Mouse (Mus musculus) stomach, embryonic 16.5 days (tissue): ENCODE data around the gene Cox6a2. TPM values are rescaled to one million over a fixed set of nuclear protein-coding genes. Genes with fewer than 3 reads are reported as not detected.

Experiments used
- ATAC-seq: fragments of 200-750 bp; cut with Nextera tagmentation; 2 replicates; pipeline ENCODE4 v1.8.0; 2017; ENCODE audit warnings: moderate number of reproducible peaks, moderate TSS enrichment; ENCODE audit not compliant: insufficient read depth, low FRiP score
- H3K27ac ChIP-seq: fragments of 300-500 bp; sonication (generic); 2 replicates; pipeline ENCODE4 v1.5.1; 2014; ENCODE audit warnings: low read length
- H3K27me3 ChIP-seq: fragments of 300-500 bp; sonication (generic); 2 replicates; pipeline ENCODE4 v1.6.1; 2014; ENCODE audit warnings: low read length, control low read depth, mixed read lengths; ENCODE audit not compliant: control insufficient read depth, insufficient read depth
- H3K36me3 ChIP-seq: fragments of 300-500 bp; sonication (generic); 2 replicates; pipeline ENCODE4 v1.6.1; 2014; ENCODE audit warnings: low read length; ENCODE audit not compliant: control insufficient read depth, insufficient read depth
- H3K4me1 ChIP-seq: fragments of 300-500 bp; sonication (generic); 2 replicates; pipeline ENCODE4 v1.6.1; 2014; ENCODE audit warnings: low read length, control low read depth, mixed read lengths; ENCODE audit not compliant: control insufficient read depth, insufficient read depth
- H3K4me2 ChIP-seq: fragments of 300-500 bp; sonication (generic); 2 replicates; pipeline ENCODE4 v1.6.1; 2014; ENCODE audit warnings: low read depth, low read length, mixed read lengths
- H3K4me3 ChIP-seq: fragments of 300-500 bp; sonication (generic); replicated peaks from 2 replicates; pipeline ENCODE4 v1.5.1; 2014; ENCODE audit warnings: mild to moderate bottlenecking, low read length
- H3K9ac ChIP-seq: fragments of 300-500 bp; sonication (generic); 2 replicates; pipeline ENCODE4 v1.6.1; 2014; ENCODE audit warnings: low read length
- H3K9me3 ChIP-seq: fragments of 300-500 bp; sonication (generic); replicated peaks from 2 replicates; pipeline ENCODE4 v1.6.1; 2016; ENCODE audit warnings: low read length, control low read depth; ENCODE audit not compliant: control insufficient read depth
- WGBS: fragments of 180-500 bp; shearing (Covaris S2); extraction: QIAGEN DNeasy Blood & Tissue Kit; methylation state at CpG from one replicate; pipeline ENCODE4 v1.1.7; 2014; 5-methylcytosine and 5-hydroxymethylcytosine counted together
- polyA plus RNA-seq: library from polyadenylated mRNA; unstranded; fragments of >200 nt; fragmentation: Nextera tagmentation; extraction: Ambion mirVana; gene quantifications from 2 replicates; pipeline ENCODE4 v1.2.1, GENCODE M21; 2015

Cox6a2 gene
- polyA plus RNA-seq, 1 experiment from 2014 or later: 35.0 TPM

GRCm38 (mm10) chr7:128237593-128237926, 31.4 kb upstream of the Cox6a2 start:
- Histone ChIP-seq H3K9ac (peak overlapping the region; percentile 91), H3K36me3 (0 out of 2 replicates have a peak, but pooled peaks cover 11% of the 10 kb centered on the region), H3K4me1 (peaks cover 5% of the 10 kb centered on the region), H3K27ac (peak overlapping the region; percentile 99), H3K9me3 (no peaks in the 10 kb centered on the region), H3K27me3 (no peaks in the 10 kb centered on the region), H3K4me3 (peak overlapping the region; percentile 72), H3K4me2 (peak overlapping the region; percentile 57)
- no peak for ATAC-seq
- 0% methylated on average over 25 of the region's 25 CpGs for WGBS

DNA sequence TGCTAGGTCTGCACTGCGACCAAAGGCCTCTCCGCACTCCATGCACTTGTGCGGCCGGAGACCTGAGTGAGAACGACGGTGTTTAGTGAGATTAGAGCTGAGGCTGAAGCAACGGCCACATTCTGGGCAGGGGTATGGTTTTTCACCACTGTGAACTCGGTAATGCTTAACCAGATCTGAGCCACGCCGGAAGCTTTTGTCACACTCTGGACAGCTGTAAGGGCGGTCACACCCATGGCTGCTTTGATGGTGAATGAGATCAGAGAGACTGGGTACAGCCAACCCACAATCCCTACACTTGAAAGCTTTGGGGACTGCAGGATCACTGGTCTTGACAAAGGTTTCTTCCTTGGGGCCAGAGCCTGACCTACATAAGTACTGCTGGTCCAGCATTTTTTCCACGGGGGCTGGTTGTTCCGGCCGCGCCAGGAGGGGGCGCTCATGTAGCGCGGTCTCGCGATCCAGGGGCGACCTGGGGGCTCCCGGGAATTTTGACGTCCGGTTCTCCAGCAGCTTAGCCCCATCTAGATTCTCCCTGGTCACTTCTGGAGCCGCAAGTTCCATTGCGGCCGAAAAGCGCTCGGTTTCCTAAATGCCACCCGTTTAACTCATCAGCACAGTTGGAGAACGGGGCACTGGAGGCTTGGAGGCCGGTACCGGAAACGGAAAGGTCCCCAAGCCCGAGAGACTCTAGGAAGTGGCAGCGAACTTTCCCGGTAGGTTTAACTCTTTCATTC, 30.8 kb upstream of the Cox6a2 start, which contains the start of gene Armc5:
TSS of gene Armc5 (plus strand) at position 487 of the 737 bp plus-strand sequence.
- Histone ChIP-seq H3K9me3 (no peaks in the 10 kb centered on the region), H3K4me3 (peak within 1 kb of the TSS; percentile 72), H3K4me2 (peak within 1 kb of the TSS; percentile 57), H3K4me1 (peaks cover 5% of the 10 kb centered on the region), H3K27ac (peak within 1 kb of the TSS; percentile 99), H3K9ac (peak within 1 kb of the TSS; percentile 91), H3K36me3 (0 out of 2 replicates have a peak, but pooled peaks cover 11% of the 10 kb centered on the region), H3K27me3 (no peaks in the 10 kb centered on the region)
- peak; percentile 43; the same call in 1 of the 2 replicates for ATAC-seq
- WGBS: 21% methylated on average over 37 of the region's 37 CpGs

DNA sequence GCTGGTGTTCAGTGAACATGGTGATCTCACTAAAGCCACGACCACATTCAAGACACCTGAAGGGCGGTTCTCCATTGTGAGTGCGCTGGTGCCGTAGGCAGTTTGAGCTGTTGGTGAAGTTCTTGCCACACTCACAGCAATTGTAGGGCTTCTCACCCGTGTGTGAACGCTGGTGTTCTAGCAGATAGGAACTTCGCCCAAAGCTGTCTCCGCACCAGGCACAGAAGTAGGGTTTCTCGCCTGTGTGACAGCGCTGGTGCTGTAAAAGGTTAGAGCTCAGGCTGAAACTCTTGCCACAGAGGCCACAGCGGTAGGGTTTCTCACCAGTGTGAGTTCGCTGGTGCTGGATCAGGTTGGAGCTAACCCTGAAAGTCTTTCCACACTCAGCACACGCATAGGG, 30.2 kb upstream of the Cox6a2 start:
- Histone ChIP-seq H3K9me3 (no peaks in the 10 kb centered on the region), H3K4me2 (0 out of 2 replicates have a peak overlapping the region, but pooled peaks have one; percentile 57), H3K27me3 (no peaks in the 10 kb centered on the region), H3K4me1 (peaks cover 5% of the 10 kb centered on the region), H3K36me3 (0 out of 2 replicates have a peak, but pooled peaks cover 11% of the 10 kb centered on the region), H3K9ac (peak overlapping the region; percentile 91), H3K4me3 (no peak overlapping the region; the same call in 1 of the 2 replicates), H3K27ac (peak overlapping the region; percentile 99; the same call in 1 of the 2 replicates)
- ATAC-seq: no peak
- 93% methylated on average over 13 of the region's 13 CpGs for WGBS

GRCm38 (mm10) chr7:128235481-128235880, 29.3 kb upstream of the Cox6a2 start:
- WGBS: 66% methylated on average over 1 of the region's 1 CpGs
- no peak overlapping the region for H3K4me3 ChIP-seq
- H3K27me3 ChIP-seq: no peaks in the 10 kb centered on the region
- H3K27ac ChIP-seq: no peak overlapping the region
- H3K4me1 ChIP-seq: peaks cover 5% of the 10 kb centered on the region
- H3K36me3 ChIP-seq: 0 out of 2 replicates have a peak, but pooled peaks cover 7% of the 10 kb centered on the region
- ATAC-seq: no peak
- H3K4me2 ChIP-seq: no peak overlapping the region
- no peaks in the 10 kb centered on the region for H3K9me3 ChIP-seq
- no peak overlapping the region for H3K9ac ChIP-seq

- ATAC-seq: no peak
- Histone ChIP-seq H3K9me3 (no peaks in the 10 kb centered on the region), H3K4me1 (peaks cover 5% of the 10 kb centered on the region), H3K36me3 (0 out of 2 replicates have a peak, but pooled peaks cover under 1% of the 10 kb centered on the region), H3K4me3 (no peak overlapping the region), H3K9ac (no peak overlapping the region), H3K27ac (no peak overlapping the region), H3K4me2 (no peak overlapping the region), H3K27me3 (no peaks in the 10 kb centered on the region)
- 74% methylated on average over 2 of the region's 2 CpGs for WGBS
Measured at GRCm38 (mm10) chr7:128234796-128235195, 28.6 kb upstream of the Cox6a2 start.

- Histone ChIP-seq H3K27me3 (no peaks in the 10 kb centered on the region), H3K9ac (no peak overlapping the region), H3K36me3 (no peaks in the 10 kb centered on the region), H3K4me3 (no peak overlapping the region), H3K9me3 (no peaks in the 10 kb centered on the region), H3K4me2 (no peak overlapping the region), H3K27ac (no peak overlapping the region), H3K4me1 (peaks cover 3% of the 10 kb centered on the region)
- WGBS: 36% methylated on average over 8 of the region's 8 CpGs
- no peak for ATAC-seq
Measured at GRCm38 (mm10) chr7:128231741-128232140, 25.6 kb upstream of the Cox6a2 start.

GRCm38 (mm10) chr7:128220936-128221335, 14.7 kb upstream of the Cox6a2 start:
- no peaks in the 10 kb centered on the region for H3K9me3 ChIP-seq
- no peak overlapping the region for H3K4me3 ChIP-seq
- no peak overlapping the region for H3K9ac ChIP-seq
- no peak overlapping the region for H3K4me2 ChIP-seq
- no peaks in the 10 kb centered on the region for H3K4me1 ChIP-seq
- WGBS: 87% methylated on average over 3 of the region's 3 CpGs
- no peaks in the 10 kb centered on the region for H3K27me3 ChIP-seq
- H3K36me3 ChIP-seq: no peaks in the 10 kb centered on the region
- no peak for ATAC-seq
- no peak overlapping the region for H3K27ac ChIP-seq

GRCm38 (mm10) chr7:128219952-128220351, 13.8 kb upstream of the Cox6a2 start:
- Histone ChIP-seq H3K27ac (no peak overlapping the region), H3K9me3 (no peaks in the 10 kb centered on the region), H3K9ac (no peak overlapping the region), H3K4me1 (no peaks in the 10 kb centered on the region), H3K36me3 (no peaks in the 10 kb centered on the region), H3K4me2 (no peak overlapping the region), H3K4me3 (no peak overlapping the region), H3K27me3 (no peaks in the 10 kb centered on the region)
- ATAC-seq: no peak
- WGBS: 70% methylated on average over 4 of the region's 4 CpGs

GRCm38 (mm10) chr7:128209826-128210225, 3.6 kb upstream of the Cox6a2 start:
- H3K4me1 ChIP-seq: no peaks in the 10 kb centered on the region
- 46% methylated on average over 3 of the region's 3 CpGs for WGBS
- no peak for ATAC-seq
- H3K4me2 ChIP-seq: no peak overlapping the region
- no peaks in the 10 kb centered on the region for H3K36me3 ChIP-seq
- no peak overlapping the region for H3K4me3 ChIP-seq
- H3K9me3 ChIP-seq: no peaks in the 10 kb centered on the region
- no peaks in the 10 kb centered on the region for H3K27me3 ChIP-seq
- H3K27ac ChIP-seq: no peak overlapping the region
- H3K9ac ChIP-seq: no peak overlapping the region
